Mouse (Mus musculus) layer of hippocampus, adult 18-20 months (tissue): ENCODE measurements at regions not wholly inside any gene's neighbourhood (a gene's known extent, or its start where the extent isn't known, plus 50 kb on each side); places are given as distances from the start of the nearest gene placed in this dataset.

Experiments used
- DNase-seq, 2 experiments: peaks; one replicate each; pipeline ENCODE4 v3.0.0; 2022; ENCODE audit warnings: low spot score in 2 of 2

DNA sequence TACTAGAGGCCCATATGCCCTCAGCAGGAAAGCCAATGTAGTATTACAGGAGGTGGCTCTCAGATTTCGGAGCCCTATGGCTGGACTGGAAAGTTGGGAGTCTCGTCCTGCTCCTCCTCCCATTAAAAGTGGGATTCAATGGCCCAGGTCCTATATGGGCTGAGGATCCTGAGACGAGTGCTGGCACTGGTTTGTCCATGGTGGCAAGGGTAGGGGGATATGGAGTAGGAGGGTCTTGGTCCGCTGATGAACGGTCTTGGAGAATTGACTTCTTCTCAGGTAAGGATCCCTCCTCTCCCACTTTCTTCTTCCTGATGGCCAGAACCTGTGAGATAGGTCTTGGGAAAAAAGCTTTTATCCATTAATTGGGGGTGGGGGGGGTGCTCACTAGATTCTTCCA lies 522.2 kb upstream of the Slc5a7 start:
- no peak for DNase-seq

DNA sequence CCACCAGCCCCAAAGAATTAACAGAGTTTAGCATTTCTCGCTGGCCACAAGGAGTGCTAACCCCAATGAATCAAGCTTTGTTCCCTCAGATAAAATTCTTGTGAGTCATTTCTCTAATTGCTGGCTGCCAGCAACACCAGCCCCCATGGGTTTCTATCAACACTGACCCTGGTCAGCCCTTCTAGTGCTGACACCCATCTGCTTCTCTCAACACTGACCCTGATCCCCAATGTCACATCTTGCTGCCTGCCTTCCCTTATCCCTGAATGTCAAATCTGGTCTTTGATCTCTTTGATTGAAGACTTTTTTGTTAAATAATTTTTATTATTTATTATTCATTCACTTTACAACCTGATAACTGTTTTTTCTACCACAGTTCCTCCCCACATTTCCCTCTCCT lies 554.8 kb upstream of the Slc5a7 start:
- DNase-seq = no peak

DNA sequence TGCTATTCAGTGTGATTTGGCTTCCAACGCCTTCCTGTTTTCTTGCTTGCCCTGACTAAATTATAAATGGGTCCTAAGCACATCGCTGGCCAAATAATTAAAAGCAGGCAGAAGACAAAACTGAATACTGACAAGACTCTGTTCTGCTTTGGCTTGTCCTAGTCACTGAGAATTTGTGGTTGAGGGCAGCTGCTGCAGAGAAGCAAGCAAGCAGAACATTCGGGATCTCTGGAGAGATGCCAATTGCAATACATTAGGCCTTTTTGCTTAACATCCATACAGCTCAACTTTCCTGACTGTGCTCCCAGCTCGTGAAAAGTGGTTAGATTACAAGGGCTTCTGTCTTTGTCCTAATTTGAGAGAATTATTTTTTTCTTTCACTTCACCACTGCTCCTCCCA lies 549.0 kb upstream of the St6gal2 start:
- DNase-seq = peak; percentile 4 to 33

DNA sequence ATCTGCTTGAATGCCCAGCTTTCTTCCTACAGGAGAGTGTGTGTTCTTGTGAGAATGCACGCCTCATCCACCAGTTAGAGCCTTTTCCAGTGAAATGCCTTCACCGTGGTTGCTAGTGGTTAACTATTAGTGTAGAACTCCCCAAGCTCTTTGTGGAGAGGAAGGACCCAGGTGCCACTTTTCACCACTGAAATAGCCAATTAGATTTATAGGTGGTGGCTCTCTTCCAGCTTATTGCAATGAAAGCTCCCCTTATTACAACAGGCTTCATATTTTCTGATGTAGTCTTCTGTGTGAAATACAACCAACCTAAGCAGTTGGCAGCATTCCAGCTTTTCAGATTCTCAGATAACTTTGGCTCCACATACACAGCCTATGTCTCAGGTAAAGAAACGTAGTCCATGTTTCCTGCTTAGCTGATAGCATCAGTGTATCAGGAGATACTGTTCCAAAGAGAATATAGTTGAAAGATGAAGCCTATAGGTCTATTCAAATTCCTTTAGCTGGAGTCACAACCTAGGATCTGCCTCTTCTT lies 515.9 kb upstream of the St6gal2 start:
- DNase-seq = no peak

DNA sequence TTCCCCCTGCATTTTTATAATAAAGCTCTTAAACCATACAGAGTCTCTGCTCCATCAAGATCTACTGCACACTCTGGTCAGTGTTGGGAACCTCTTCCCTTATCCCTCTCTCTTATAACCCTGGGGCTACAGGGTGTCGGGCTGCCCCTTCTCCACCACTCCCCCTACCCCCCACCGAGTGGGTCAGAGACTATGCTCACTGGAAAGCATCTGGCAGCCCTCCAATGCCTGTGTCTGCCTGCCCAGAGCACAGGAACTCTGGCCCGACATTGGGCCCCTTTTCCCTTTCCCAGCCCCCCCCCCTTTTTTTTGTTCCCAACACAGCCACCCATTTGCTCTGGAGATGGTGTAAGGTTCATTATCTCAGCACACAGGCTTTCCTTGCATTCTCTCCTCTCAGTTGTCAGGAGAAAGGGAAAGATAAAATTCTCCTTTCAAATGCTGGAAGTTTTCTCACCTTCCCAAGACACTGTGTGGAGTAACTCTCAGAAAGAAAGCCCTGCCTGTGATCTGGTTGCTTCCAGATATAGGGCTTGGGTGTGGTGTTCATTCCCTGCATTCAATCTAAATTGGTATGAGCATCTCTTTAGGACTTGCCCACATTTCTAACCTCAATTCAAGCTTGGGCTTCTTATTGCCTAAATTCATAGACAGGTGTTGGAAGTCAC lies 501.7 kb upstream of the St6gal2 start:
- no peak for DNase-seq

DNA sequence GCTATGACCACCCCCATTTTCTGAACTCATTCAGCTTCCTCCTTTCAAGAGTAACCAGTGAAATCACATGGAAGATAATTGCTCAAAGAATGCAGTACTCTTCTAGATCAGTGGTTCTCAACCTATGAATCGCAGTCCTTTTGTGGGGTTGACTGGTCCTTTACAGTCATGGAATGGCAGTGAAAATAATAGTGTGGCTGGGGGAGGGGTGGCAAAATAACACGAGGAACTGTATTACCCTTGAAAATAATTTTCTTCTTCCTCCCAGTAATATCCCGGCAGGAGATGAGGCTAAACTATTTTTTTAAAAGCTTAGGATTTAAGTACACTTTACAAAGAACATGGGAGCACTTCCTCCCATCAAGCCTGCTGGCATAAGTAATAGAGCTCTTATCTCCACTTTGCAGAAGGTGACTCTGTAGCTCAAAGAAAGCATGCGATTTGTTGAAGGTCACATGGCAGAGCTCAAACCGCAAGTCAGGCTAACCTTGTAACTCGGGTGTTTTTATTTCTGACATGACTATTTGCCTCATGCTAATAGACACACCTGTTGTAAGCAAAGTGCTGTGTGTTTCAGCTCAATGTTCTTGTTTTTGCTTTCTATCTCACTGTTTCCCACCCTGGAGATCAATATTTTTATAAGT lies 500.8 kb upstream of the St6gal2 start:
- DNase-seq = no peak
